Mouse (Mus musculus): ENCODE measurements around the gene Kctd6. TPM values are rescaled to one million over a fixed set of nuclear protein-coding genes. Genes with fewer than 3 reads are reported as not detected.

The Kctd6 gene
- polyA plus RNA-seq, 1 experiment from 2014 or later: 3.8 TPM

DNA sequence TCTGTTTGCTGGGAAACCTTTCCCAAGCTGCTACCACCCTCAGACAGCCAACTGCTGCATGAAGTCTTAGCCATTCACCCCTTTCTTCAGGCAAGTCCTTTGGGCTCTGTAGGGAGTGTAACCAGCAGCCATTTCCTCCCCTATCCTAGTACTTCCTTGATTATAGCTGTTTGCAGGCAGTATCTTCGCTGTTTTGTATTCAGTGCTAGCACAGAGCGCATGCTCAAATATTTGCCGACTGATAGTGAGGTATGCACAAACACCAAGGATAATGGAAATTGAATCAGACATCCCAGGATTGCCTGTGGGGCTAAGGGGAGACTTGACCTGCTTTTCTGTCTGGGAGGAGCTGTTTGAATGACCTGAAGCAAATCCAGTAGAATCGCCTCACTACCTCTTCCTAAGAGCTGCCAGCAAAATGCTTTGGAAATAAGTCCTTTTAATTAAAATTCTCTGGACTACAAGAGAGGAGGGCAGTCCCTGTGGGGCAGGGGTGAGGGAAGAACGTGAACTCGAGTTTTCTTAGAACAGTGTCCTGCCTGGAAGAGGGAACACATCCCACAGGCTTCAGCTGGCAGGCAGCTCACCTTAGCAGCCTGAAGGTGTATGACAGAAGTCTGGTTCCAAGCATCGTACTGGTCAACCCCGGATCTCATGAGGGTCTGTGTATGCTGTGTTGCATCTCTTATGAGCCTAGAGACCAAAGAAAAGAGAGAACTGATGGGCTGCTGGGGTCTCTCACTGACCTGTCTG, 29.4 kb downstream of the Kctd6 start:
- no peak for DNase-seq (ENCODE audit: low spot score)
- 71% methylated on average over 8 of the region's 8 CpGs for WGBS
- Histone ChIP-seq H3K27ac (0 out of 2 replicates have a peak overlapping the region, but pooled peaks have one; percentile 5), H3K9me3 (no peaks in the 10 kb centered on the region), H3K36me3 (no peaks in the 10 kb centered on the region), H3K4me1 (replicated peaks) (peaks cover 15% of the 10 kb centered on the region; the same call in 1 of the 2 replicates), H3K4me3 (no peak overlapping the region), H3K27me3 (ENCODE audit: insufficient read depth, poor library complexity, severe bottlenecking) (peaks cover 4% of the 10 kb centered on the region)

DNA sequence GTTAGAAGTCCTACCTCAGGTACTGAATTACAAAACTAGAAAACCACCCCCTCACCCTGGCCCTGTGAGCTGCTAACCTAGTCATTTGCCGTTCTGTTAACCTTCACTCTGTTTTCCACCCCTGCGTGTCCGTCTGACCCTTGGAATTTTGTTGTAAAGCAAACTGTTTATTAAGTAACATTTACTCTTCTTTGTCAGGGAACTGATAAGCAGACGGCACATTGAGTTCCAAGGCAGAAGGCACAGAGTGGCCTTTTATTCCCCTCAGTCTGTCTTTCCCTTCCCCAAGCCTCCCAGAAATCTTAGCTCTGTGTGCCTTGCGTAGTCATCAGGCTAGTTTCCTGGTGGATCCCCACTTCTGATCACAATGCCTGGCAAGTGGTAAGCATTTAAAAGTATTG, 30.3 kb downstream of the Kctd6 start:
- no peaks in the 10 kb centered on the region for H3K36me3 ChIP-seq
- no peaks in the 10 kb centered on the region for H3K9me3 ChIP-seq
- H3K4me3 ChIP-seq: no peak overlapping the region
- WGBS: 85% methylated on average over 5 of the region's 5 CpGs
- peaks cover 15% of the 10 kb centered on the region; the same call in 1 of the 2 replicates for H3K4me1 ChIP-seq (replicated peaks)
- DNase-seq (ENCODE audit: low spot score): no peak
- peaks cover 4% of the 10 kb centered on the region for H3K27me3 ChIP-seq (ENCODE audit: insufficient read depth, poor library complexity, severe bottlenecking)
- no peak overlapping the region for H3K27ac ChIP-seq

DNA sequence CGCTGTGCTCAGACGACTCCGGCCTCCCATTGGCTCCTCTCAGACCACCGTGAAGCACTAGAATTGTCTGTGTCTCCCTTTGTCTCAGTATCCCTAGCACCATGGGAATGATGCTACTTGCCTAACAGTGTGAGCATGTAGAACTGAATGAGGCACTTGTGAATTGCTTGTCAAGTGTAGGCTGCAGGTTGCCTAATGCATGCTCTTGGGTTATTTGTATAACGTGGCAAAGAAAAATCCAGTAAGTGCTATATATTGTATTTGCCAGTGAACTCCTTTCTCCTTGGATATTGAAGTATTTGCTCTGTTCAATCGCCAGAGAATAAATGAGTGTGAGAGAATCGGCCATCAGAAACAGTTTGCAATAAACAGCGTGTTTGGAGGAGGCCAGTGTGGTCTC, 32.9 kb downstream of the Kctd6 start:
- H3K36me3 ChIP-seq: no peaks in the 10 kb centered on the region
- 88% methylated on average over 8 of the region's 8 CpGs for WGBS
- no peak overlapping the region for H3K27ac ChIP-seq
- no peak overlapping the region for H3K4me3 ChIP-seq
- peaks cover 15% of the 10 kb centered on the region; the same call in 1 of the 2 replicates for H3K4me1 ChIP-seq (replicated peaks)
- no peaks in the 10 kb centered on the region for H3K9me3 ChIP-seq
- DNase-seq (ENCODE audit: low spot score): no peak
- peaks cover 4% of the 10 kb centered on the region for H3K27me3 ChIP-seq (ENCODE audit: insufficient read depth, poor library complexity, severe bottlenecking)

DNA sequence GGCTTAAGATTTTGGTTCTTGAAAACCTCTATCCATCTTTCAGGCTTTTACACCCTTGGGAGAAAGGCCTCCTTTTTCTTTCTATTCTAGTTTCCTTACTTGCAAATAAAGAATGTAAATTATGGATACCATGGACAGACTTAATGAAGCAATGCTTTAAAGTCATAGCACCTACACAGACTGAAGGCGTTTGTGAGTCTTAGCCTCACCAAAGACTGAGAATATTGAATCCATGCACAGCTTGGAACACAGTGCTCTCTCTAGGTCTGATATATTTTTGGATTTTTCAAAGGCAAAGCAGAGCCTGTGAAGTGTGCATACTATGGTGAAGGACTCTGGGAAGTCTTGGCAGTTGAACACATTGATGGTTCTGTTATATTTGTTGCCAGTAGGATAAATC, 35.3 kb downstream of the Kctd6 start:
- WGBS: 90% methylated on average over 1 of the region's 1 CpGs
- no peaks in the 10 kb centered on the region; the same call in 1 of the 2 replicates for H3K27me3 ChIP-seq (ENCODE audit: insufficient read depth, poor library complexity, severe bottlenecking)
- H3K4me1 ChIP-seq (replicated peaks): no peaks in the 10 kb centered on the region
- no peak overlapping the region for H3K27ac ChIP-seq
- no peaks in the 10 kb centered on the region for H3K9me3 ChIP-seq
- H3K4me3 ChIP-seq: no peak overlapping the region
- no peak for DNase-seq (ENCODE audit: low spot score)
- H3K36me3 ChIP-seq: no peaks in the 10 kb centered on the region

DNA sequence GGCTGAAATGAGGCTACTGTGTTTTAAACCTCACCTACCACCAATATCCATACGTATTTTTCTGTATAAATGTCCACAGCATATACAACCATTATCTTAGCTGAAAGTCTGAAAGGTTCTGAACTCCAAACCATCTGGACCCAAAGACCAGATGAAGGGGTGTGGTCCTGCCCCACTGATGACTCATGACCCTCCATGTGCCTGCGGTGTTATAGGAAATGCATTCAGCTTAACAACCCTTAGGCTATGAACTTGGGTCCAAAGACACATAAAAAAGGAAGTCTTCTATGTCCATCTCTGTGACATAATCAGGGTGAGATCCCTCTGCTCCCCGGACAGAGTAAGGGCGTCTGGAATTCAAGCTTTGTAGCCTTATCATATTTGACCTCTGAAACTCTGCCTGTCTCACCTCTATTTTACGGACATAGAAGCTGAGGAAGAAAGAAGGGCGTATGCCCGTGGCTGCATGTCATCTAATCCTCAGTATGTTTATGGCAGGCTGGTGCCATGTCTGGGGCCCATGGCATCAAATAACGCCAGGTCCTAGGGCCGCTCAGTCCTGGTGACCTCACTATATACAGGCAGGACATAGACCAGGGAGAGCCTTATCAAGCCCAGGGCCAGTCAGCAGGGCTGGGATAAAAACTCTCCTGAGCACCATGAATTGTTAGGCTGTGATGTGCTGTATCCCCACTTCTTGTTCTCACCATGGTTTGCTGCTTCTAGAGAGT, 36.4 kb downstream of the Kctd6 start:
- H3K36me3 ChIP-seq: no peaks in the 10 kb centered on the region
- no peaks in the 10 kb centered on the region for H3K9me3 ChIP-seq
- H3K27me3 ChIP-seq (ENCODE audit: insufficient read depth, poor library complexity, severe bottlenecking): no peaks in the 10 kb centered on the region; the same call in 1 of the 2 replicates
- no peaks in the 10 kb centered on the region for H3K4me1 ChIP-seq (replicated peaks)
- DNase-seq (ENCODE audit: low spot score): no peak
- H3K27ac ChIP-seq: no peak overlapping the region
- WGBS: 86% methylated on average over 9 of the region's 9 CpGs
- H3K4me3 ChIP-seq: no peak overlapping the region

DNA sequence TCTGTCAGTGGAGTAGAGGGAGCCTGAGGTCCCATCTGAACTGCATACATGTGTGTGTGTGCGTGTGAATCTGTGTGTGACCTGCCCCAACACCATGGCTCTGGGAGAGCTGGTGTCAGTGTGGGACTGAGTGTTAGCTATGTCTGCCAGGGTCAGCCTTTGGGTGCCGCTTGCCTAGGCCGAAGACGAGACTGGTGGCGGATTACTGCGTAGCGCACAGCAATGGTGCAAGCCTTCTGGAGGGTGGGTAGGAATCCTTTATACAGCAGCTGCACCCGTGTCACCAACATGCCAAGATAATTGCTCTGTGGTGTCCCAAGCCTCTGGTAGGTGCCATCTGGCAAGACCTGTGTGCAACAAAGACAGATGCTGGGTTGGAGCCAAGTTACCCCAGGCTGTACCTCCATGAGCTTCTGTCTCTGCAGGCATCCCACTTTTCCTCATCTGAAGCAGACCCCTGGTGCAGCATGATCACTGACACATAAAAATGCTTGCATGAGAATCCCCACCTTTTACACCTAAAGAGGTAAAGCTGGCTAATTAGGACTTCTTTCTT, 37.5 kb downstream of the Kctd6 start:
- Histone ChIP-seq H3K36me3 (no peaks in the 10 kb centered on the region), H3K27me3 (ENCODE audit: insufficient read depth, poor library complexity, severe bottlenecking) (no peaks in the 10 kb centered on the region; the same call in 1 of the 2 replicates), H3K9me3 (no peaks in the 10 kb centered on the region), H3K4me3 (no peak overlapping the region), H3K27ac (no peak overlapping the region), H3K4me1 (replicated peaks) (no peaks in the 10 kb centered on the region)
- DNase-seq (ENCODE audit: low spot score): no peak
- WGBS: 95% methylated on average over 8 of the region's 8 CpGs

DNA sequence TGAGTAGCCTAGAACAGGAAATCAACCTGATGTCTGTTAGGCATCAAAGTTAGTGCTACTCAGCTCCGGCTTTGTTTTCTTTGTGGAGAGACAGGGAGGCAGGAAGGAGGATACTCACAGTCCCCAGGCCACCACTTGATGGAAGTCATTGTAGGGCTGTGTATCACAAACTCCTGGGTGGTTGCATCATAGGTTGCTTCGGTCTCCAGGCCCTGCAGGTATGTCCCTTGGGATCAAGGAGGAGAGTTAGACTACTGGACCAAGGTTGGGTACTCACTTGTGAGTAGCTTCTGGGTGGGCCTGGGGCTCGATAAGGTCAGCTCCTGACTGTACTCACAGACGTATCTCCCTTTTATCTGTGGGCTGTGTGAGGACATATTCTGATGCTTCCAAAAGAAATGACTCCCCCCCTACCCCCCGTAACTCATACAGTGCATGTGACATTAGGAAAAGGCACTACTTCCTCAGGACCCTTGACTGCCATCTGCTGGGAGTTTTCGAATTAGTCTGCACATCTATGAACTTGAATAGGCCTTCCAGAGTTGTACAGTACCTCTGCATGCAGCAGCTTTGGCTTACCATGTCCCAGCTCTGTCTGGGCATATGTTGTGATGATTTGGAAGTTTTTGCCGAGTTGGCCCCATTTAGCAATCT, 41.3 kb downstream of the Kctd6 start:
- H3K4me3 ChIP-seq: no peak overlapping the region
- H3K27me3 ChIP-seq (ENCODE audit: insufficient read depth, poor library complexity, severe bottlenecking): peaks cover 4% of the 10 kb centered on the region; the same call in 1 of the 2 replicates
- peak; percentile 33 for DNase-seq (ENCODE audit: low spot score)
- no peaks in the 10 kb centered on the region for H3K36me3 ChIP-seq
- H3K4me1 ChIP-seq (replicated peaks): peaks cover 8% of the 10 kb centered on the region; the same call in 1 of the 2 replicates
- no peaks in the 10 kb centered on the region for H3K9me3 ChIP-seq
- H3K27ac ChIP-seq: no peak overlapping the region
- 79% methylated on average over 7 of the region's 7 CpGs for WGBS

DNA sequence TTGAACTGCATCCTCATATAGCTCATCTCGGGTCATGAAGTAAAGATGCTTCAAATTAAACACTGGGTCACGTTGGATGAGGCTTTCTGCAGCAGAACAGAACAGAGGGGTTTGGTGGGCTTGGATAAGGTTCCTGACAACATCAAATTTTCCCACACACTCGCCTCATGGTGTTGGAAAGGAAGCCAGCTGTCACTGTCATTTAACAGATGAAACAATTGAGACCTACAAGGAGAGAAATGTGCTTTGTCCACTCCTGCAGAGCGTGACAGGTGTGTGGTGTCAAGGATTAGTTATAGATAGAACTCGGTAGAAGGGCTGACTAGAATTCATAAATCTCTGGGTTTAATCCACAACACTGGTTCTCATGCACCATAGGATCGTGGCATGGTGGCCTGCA, 42.1 kb downstream of the Kctd6 start:
- H3K9me3 ChIP-seq: no peaks in the 10 kb centered on the region

DNA sequence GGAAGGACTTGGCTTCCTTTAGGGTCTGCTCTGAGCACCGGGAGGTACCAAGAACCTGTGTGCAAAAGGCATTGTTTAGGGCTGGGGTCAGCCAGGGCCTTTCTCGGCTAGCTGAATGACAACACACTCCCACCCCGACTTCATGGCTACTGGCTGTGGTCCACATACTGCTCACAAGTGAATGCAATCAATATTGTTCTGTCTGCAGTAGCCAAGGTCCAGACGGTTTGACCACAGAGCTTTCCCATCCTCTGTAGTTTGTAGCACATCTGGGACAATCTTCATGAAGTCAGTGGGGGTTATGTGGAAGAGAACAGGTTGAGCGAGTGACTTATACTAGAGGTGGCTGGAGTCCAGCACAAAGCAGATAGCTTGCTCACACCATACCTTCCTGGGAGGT, 42.9 kb downstream of the Kctd6 start:
- peaks cover 4% of the 10 kb centered on the region; the same call in 1 of the 2 replicates for H3K27me3 ChIP-seq (ENCODE audit: insufficient read depth, poor library complexity, severe bottlenecking)
- H3K27ac ChIP-seq: no peak overlapping the region
- H3K9me3 ChIP-seq: no peaks in the 10 kb centered on the region
- H3K4me1 ChIP-seq (replicated peaks): peaks cover 8% of the 10 kb centered on the region; the same call in 1 of the 2 replicates
- DNase-seq (ENCODE audit: low spot score): no peak
- no peaks in the 10 kb centered on the region for H3K36me3 ChIP-seq
- no peak overlapping the region for H3K4me3 ChIP-seq
- 76% methylated on average over 5 of the region's 5 CpGs for WGBS

More for the DNA sequence above, 42.1 kb downstream of the Kctd6 start:
- Histone ChIP-seq H3K27ac (no peak overlapping the region), H3K27me3 (ENCODE audit: insufficient read depth, poor library complexity, severe bottlenecking) (peaks cover 4% of the 10 kb centered on the region; the same call in 1 of the 2 replicates), H3K4me3 (no peak overlapping the region), H3K4me1 (replicated peaks) (peaks cover 8% of the 10 kb centered on the region; the same call in 1 of the 2 replicates), H3K36me3 (no peaks in the 10 kb centered on the region)
- WGBS: 79% methylated on average over 6 of the region's 6 CpGs
- no peak for DNase-seq (ENCODE audit: low spot score)

DNA sequence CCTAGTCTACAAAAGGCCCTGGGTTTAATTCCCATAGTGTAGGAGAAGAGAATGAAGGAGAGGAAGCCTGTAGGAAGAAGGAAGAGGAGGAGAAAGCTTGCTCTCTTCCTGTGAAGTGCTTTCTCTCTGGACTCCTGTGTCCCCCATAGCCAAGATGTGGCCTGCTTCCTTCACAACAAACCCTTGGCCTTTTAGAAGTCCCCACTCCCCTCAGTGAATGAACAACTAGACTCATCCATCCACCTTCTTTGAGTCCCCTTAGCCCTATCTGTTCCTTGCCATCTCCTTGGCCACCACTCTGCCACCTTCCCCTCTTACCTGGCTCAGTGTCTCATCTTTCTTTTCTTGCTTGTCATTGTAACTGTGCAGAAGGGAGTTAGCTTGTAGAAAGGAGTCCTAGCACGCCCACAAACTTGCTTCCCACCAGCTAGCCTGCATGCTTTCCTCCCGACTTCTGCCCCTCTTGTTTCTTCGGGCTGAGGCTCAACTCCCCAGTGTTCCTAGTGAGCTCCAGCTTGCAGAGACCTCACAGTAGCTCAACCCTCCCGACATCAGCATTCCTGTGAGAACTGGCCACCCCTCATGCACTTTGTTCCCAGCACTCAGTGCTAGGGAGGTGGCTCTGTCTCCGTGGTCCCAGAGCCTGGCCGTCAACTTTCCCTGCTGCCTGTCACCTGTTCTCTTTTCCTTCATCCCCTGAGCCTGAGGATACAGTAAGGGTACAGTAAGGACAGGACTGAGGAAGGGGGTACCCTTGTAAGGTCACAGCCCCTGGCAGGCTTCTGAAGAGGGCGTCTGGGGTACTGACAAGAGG, 43.8 kb downstream of the Kctd6 start:
- 52% methylated on average over 7 of the region's 7 CpGs for WGBS
- H3K27ac ChIP-seq: peak overlapping the region; percentile 62; the same call in 1 of the 2 replicates

DNA sequence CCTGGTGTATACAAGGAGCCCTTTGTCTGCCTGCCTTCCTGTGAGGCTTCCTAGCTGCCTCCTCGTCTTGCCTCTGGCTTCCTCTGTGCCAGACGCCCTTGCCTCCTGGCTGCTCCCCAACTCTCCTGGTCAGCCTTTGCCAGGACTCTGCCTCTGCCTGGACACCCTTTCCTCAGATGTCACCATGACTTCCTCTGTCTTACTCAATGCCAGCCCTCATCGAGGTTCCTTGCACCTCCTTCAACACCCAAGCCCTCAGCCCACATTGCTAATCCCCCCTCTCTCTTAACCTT, 44.3 kb downstream of the Kctd6 start:
- peaks cover 4% of the 10 kb centered on the region; the same call in 1 of the 2 replicates for H3K27me3 ChIP-seq (ENCODE audit: insufficient read depth, poor library complexity, severe bottlenecking)
- H3K27ac ChIP-seq: peak overlapping the region; percentile 62; the same call in 1 of the 2 replicates
- DNase-seq (ENCODE audit: low spot score): no peak

More for the DNA sequence above, 43.8 kb downstream of the Kctd6 start:
- Histone ChIP-seq H3K27me3 (ENCODE audit: insufficient read depth, poor library complexity, severe bottlenecking) (peaks cover 4% of the 10 kb centered on the region; the same call in 1 of the 2 replicates), H3K36me3 (no peaks in the 10 kb centered on the region), H3K4me3 (no peak overlapping the region), H3K9me3 (no peaks in the 10 kb centered on the region), H3K4me1 (replicated peaks) (peaks cover 8% of the 10 kb centered on the region; the same call in 1 of the 2 replicates)
- no peak for DNase-seq (ENCODE audit: low spot score)

DNA sequence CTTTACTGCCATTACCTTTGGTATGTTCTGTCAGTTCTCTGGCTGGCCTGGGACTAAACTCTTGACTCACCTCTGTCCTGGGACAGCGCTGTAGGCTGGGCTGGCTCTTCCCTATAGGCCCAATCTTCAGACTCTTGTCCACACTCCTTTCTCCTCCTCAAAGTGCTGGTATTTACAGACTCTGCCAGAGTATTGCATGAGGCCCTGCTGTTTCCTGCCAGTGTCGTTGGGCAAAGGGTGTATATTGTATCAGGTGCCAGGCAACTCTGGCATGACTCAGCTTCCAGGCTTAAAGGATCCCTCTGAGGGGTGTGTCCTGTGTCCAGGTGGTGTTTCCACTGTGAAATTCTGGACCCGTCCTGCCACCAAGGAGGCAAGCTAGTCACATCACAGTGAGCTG, 44.8 kb downstream of the Kctd6 start:
- 84% methylated on average over 3 of the region's 3 CpGs for WGBS
- H3K4me1 ChIP-seq (replicated peaks): peaks cover 8% of the 10 kb centered on the region; the same call in 1 of the 2 replicates
- H3K27ac ChIP-seq: no peak overlapping the region
- peaks cover 4% of the 10 kb centered on the region; the same call in 1 of the 2 replicates for H3K27me3 ChIP-seq (ENCODE audit: insufficient read depth, poor library complexity, severe bottlenecking)
- H3K36me3 ChIP-seq: no peaks in the 10 kb centered on the region
- DNase-seq (ENCODE audit: low spot score): no peak
- H3K9me3 ChIP-seq: no peaks in the 10 kb centered on the region
- no peak overlapping the region for H3K4me3 ChIP-seq

More for the DNA sequence above, 44.3 kb downstream of the Kctd6 start:
- Histone ChIP-seq H3K36me3 (no peaks in the 10 kb centered on the region), H3K4me3 (no peak overlapping the region), H3K4me1 (replicated peaks) (peaks cover 8% of the 10 kb centered on the region; the same call in 1 of the 2 replicates), H3K9me3 (no peaks in the 10 kb centered on the region)
- WGBS: 47% methylated on average over 3 of the region's 3 CpGs
